Mouse (Mus musculus): ENCODE results near the gene Grip1. TPM values are rescaled to one million over a fixed set of nuclear protein-coding genes. Genes with fewer than 3 reads are reported as not detected.

Gene Grip1
- total RNA-seq, 2 experiments from 2014 or later = not detected

GRCm38 (mm10) chr10:119631966-119632365 lies 178.3 kb downstream of the Grip1 start:
- no peak for ATAC-seq (replicated peaks; ENCODE audit: low FRiP score, low TSS enrichment, poor library complexity, severe bottlenecking)

- ATAC-seq (replicated peaks; ENCODE audit: low FRiP score, low TSS enrichment, poor library complexity, severe bottlenecking) = no peak
Measured at GRCm38 (mm10) chr10:119634544-119634943, 180.9 kb downstream of the Grip1 start.

- ATAC-seq (replicated peaks; ENCODE audit: low FRiP score, low TSS enrichment, poor library complexity, severe bottlenecking) = no peak
Measured at GRCm38 (mm10) chr10:119640534-119640933, 186.9 kb downstream of the Grip1 start.

- ATAC-seq (replicated peaks; ENCODE audit: low FRiP score, low TSS enrichment, poor library complexity, severe bottlenecking) = no peak
Measured at GRCm38 (mm10) chr10:119641011-119641410, 187.4 kb downstream of the Grip1 start.

GRCm38 (mm10) chr10:119644289-119644688 lies 190.7 kb downstream of the Grip1 start:
- ATAC-seq (replicated peaks; ENCODE audit: low FRiP score, low TSS enrichment, poor library complexity, severe bottlenecking) = no peak

GRCm38 (mm10) chr10:119646500-119647439 lies 193.1 kb downstream of the Grip1 start:
- peak; percentile 55; the same call in 1 of the 2 replicates for ATAC-seq (replicated peaks; ENCODE audit: low FRiP score, low TSS enrichment, poor library complexity, severe bottlenecking)

- no peak for ATAC-seq (replicated peaks; ENCODE audit: low FRiP score, low TSS enrichment, poor library complexity, severe bottlenecking)
Measured at GRCm38 (mm10) chr10:119660677-119661353, 207.2 kb downstream of the Grip1 start.

- ATAC-seq (replicated peaks; ENCODE audit: low FRiP score, low TSS enrichment, poor library complexity, severe bottlenecking) = no peak
Measured at GRCm38 (mm10) chr10:119663586-119663985, 210.0 kb downstream of the Grip1 start.

- no peak for ATAC-seq (replicated peaks; ENCODE audit: low FRiP score, low TSS enrichment, poor library complexity, severe bottlenecking)
Measured at GRCm38 (mm10) chr10:119666386-119666785, 212.8 kb downstream of the Grip1 start.

- ATAC-seq (replicated peaks; ENCODE audit: low FRiP score, low TSS enrichment, poor library complexity, severe bottlenecking) = no peak
Measured at GRCm38 (mm10) chr10:119670456-119670855, 216.8 kb downstream of the Grip1 start.

- no peak for ATAC-seq (replicated peaks; ENCODE audit: low FRiP score, low TSS enrichment, poor library complexity, severe bottlenecking)
Measured at GRCm38 (mm10) chr10:119684377-119684826, 230.8 kb downstream of the Grip1 start.

- no peak for ATAC-seq (replicated peaks; ENCODE audit: low FRiP score, low TSS enrichment, poor library complexity, severe bottlenecking)
Measured at GRCm38 (mm10) chr10:119691358-119692083, 237.9 kb downstream of the Grip1 start.

- no peak for ATAC-seq (replicated peaks; ENCODE audit: low FRiP score, low TSS enrichment, poor library complexity, severe bottlenecking)
Measured at GRCm38 (mm10) chr10:119692284-119692890, 238.8 kb downstream of the Grip1 start.

GRCm38 (mm10) chr10:119693400-119693799 lies 239.8 kb downstream of the Grip1 start:
- ATAC-seq (replicated peaks; ENCODE audit: low FRiP score, low TSS enrichment, poor library complexity, severe bottlenecking) = no peak

- ATAC-seq (replicated peaks; ENCODE audit: low FRiP score, low TSS enrichment, poor library complexity, severe bottlenecking) = no peak
Measured at GRCm38 (mm10) chr10:119697257-119697798, 243.7 kb downstream of the Grip1 start.

- ATAC-seq (replicated peaks; ENCODE audit: low FRiP score, low TSS enrichment, poor library complexity, severe bottlenecking) = no peak
Measured at GRCm38 (mm10) chr10:119705348-119705747, 251.7 kb downstream of the Grip1 start.

GRCm38 (mm10) chr10:119706281-119706680 lies 252.7 kb downstream of the Grip1 start:
- ATAC-seq (replicated peaks; ENCODE audit: low FRiP score, low TSS enrichment, poor library complexity, severe bottlenecking) = no peak

GRCm38 (mm10) chr10:119706983-119707382 lies 253.4 kb downstream of the Grip1 start:
- no peak for ATAC-seq (replicated peaks; ENCODE audit: low FRiP score, low TSS enrichment, poor library complexity, severe bottlenecking)

GRCm38 (mm10) chr10:119721887-119722286 lies 268.3 kb downstream of the Grip1 start:
- no peak for ATAC-seq (replicated peaks; ENCODE audit: low FRiP score, low TSS enrichment, poor library complexity, severe bottlenecking)
